Mouse (Mus musculus) right cerebral cortex, postnatal 10 days (tissue): ENCODE measurements at regions not wholly inside any gene's neighbourhood (a gene's known extent, or its start where the extent isn't known, plus 50 kb on each side); places are given as distances from the start of the nearest gene placed in this dataset.

Experiments
- DNase-seq, 2 experiments: peaks; one replicate each; pipeline ENCODE4 v3.0.0; 2021; ENCODE audit warnings: low spot score in 2 of 2

DNA sequence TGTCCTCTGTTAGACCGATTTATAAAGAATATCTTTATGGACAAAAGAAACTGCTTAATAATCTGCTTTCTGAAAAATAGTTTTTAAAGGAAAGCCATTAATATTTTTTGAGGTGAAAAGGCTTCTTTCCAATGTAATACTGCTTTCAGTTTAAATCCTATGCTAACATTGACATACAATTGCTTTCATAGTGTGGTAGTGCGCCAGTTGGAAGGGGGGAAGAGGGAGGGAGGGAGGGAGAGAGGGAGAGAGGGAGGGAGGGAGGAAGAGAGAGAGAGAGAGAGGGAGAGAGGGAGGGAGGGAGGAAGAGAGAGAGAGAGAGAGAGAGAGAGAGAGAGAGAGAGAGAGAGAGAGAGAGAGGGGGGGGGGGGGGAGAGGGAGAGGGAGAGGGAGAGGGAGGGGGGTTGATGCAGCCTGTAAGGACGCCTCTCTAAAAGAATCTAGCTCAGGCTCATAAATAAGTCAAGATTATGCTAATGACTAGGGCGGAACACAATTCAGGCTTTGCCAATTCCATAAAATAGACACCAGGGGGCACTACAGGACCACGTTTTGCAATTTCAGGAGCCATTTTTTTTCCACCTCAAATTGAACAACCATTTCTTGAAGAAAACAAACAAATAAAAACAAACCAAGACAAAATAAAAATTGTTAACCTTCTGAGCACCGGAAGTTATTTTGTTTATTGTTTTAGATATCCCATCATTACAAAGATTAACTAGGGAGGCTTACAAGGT is 223.6 kb upstream of the Nfe2l3 start:
- DNase-seq: peak; percentile 70 to 76

DNA sequence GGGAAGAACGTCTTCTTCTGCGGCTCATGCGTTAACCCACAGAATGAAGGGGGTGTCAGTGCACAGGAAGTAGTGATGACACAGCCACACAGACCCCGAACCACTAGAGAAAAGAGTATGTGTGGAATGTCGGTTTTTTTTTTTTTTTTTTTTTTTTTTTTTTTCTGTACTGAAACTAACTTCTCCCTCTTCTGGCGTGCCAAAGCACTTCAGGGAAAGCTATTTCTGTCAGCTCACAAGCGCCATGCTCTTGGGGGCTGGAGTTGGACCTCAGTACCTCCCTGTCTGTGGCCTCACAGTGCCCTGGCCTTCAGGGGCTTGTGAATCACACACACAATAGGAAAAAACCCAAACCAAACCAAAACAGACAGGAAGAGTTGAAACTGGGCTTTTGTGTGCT is 221.1 kb upstream of the Nfe2l3 start:
- peak in 1 of 2 experiments; percentile 28 for DNase-seq

DNA sequence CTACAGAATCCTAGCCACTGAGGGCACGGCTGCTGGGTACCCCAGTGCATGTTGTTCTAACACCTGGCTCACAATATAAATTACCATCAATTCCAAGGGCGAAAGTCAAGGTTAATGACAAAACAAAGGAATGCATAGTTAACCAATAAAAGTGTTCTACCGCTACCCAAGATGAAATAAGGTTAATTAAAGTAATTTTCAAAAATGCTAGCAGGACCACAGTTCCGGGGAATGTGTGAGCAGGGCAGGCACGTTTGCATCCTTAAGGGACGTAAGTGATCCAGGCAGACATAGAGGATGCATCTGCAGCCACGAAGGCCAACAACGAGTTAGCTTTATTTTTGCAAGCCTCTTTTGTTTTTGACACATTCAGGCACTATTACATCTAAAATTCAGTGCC is 220.3 kb upstream of the Nfe2l3 start:
- peak in 1 of 2 experiments; percentile 13 for DNase-seq

DNA sequence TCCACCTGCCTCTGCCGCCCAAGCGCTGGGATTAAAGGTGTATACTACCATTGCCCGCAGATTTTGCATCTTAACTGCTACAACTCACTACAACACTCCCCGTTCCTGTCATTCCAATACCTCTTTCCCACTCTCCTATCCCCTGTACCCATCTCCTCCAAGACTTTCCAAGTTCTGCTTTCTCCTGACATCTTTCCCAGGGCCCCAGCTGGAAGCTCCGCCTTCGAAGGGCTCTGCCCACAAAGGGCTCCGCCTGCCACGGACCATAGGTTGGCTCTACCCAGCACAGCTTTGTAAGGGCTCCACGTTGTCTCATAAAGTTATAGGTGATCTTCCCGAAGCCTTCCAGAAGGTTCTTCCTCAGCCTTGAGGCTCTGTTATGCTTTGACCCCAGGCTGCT is 217.1 kb upstream of the Nfe2l3 start:
- DNase-seq: peak; percentile 16 to 17

DNA sequence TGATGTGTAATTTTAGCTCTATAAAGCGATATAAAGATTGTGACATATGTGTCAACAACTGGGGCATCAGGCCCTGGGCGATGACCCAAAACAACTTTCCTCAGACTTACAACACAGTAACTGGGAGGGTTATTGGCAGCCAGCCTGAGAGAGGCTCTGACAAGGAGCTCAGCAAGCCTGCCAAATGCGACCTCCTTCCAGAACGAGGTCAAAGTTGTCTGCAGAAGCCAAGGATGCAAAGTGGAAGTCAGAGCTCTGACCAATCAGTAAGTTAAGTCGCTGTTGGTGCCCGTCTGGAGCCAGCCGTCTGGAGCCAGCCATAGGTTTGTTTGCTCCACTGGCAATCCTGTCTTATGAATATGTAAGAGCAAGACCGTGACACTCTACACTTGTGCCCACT is 216.0 kb upstream of the Nfe2l3 start:
- DNase-seq: peak; percentile 65 to 68

DNA sequence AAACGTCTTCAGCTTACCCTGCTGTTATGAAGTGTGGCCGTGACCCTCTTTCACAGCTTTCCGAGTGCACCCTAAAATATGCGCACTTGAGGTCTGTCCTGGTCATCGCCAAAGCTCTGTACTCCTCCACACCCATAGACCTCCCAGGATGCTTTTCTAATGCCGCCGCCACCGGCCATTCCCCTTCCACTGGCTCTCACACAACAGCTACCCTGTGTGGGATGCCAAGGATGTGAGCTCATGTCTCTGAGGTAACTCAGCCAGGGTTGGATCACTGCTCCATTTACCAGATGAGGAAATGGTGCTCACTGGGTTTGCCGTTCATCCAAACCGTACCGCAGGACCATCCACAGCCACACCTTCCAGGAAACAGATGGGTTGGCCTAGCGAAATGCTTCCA is 212.8 kb upstream of the Nfe2l3 start:
- peak in 1 of 2 experiments; percentile 11 for DNase-seq

DNA sequence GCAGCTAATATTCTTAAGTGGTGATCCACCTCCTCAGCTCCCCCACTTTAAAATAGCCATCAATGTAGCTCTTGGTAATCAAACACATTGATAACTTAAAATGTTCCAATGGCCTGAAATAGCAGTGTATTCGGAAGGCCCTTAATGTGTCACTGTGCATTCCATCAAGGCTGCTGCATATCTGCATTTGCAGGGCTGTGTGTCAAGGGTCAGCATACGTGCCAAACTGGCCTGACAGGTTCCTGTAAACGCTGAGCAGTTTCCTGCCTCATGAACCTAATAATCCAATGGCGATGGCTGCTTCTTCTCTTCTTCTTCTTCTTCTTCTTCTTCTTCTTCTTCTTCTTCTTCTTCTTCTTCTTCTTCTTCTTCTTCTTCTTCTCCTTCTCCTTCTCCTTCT is 211.7 kb upstream of the Nfe2l3 start:
- DNase-seq: peak in 1 of 2 experiments; percentile 4

DNA sequence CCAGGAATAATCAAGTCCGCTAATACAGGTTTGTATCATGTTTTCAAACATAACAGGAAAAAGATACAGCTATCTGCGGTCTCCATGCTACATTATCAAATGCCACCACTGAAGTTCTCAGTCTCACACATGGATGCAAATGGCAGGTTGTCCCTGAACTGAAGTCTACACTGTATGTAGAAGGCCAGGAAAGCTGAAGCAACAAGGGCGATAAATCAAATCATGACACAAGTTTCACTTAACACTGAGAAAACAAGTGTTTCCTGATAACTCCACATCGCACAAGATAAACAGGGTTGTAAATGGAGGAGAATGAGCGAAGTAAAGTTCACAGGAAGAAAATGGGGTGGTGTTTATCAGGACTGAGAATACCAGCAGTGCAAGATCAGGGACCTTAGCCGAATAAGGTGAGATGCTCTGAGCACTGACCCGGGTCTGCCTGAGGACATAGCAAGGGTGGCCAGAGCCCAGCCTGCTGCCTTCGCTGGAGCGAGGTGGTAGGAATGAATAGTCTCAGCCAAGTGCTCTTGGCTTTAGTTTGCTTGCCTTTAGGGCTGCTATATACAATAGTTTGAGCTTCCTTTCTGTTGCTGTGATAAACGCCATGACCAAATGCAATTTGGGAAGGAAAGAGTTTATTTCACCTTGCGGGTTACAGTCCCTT is 196.3 kb upstream of the Nfe2l3 start:
- peak; percentile 5 to 9 for DNase-seq

DNA sequence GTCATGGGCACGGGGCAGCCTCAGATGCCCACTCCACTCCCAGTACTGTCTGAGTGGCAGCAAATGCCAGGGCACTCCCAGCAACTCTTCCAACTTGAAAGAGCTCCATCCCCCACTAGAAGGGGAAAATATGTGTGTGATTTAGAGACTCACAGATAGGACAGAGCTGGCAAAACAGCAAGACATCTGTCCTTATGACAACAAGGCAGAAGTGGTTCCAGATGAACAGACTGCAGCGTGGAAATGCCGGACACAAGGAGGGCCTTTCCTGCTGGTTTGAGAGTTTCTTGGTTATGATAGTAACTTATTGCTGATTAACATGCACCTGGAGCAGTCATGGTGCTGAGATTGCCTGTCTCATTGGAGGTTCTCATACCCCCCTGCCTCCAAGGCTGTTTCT is 192.4 kb upstream of the Nfe2l3 start:
- peak; percentile 5 to 11 for DNase-seq

DNA sequence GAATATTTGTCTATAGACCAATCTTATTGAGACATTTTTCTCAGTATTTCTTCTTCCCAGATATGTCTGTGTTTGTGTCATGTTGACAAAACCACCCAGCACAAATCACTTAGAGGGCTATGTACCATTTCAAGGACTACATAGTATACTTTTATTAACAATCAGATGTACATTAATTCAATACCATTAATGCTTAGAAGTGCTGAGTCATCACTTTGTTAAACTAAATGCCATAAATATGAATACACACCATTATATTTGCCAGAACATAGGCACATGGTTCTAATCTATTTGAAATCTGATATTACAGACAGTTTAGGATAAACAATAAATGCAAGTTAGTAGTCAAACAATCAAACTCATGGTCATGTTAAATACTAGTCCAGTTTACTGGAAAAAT is 182.2 kb upstream of the Nfe2l3 start:
- DNase-seq: no peak

DNA sequence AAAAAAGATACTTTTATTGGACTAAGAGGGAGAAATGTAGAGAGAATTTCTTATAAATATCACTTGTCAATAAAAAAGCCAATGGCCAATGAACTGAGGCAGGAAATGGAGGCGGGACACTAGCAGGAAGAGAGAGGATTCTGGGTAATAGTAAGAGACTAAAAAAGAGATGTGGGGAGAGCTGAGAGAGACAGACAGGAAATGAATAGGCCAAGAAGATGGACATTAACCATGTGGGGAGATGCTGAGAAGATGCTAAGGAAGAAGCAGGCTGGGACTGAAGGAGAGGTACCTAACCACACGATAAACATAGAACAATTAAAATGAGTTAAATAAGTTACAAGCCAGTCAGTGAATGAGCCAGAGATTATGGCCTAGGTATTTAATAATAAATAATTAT is 181.0 kb upstream of the Nfe2l3 start:
- DNase-seq: no peak

DNA sequence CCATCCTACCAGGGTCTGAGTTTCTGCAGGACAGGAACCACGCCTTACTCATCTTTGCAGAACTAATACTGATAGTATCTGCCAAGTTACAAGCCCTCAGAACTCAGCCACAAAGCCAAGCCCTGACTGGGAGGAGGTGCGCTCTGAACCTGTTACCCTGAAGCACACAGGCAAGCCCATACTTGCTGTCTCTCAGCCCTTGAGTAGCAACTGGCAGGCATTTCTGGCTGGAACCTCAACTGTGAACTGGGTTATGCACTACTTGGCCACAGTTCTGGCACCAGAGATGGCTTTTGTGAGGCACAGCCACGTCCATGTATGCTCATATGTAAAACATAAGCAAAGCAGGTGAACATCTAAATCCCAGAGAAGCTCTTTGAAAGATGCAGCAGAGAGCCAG is 179.7 kb upstream of the Nfe2l3 start:
- no peak for DNase-seq

DNA sequence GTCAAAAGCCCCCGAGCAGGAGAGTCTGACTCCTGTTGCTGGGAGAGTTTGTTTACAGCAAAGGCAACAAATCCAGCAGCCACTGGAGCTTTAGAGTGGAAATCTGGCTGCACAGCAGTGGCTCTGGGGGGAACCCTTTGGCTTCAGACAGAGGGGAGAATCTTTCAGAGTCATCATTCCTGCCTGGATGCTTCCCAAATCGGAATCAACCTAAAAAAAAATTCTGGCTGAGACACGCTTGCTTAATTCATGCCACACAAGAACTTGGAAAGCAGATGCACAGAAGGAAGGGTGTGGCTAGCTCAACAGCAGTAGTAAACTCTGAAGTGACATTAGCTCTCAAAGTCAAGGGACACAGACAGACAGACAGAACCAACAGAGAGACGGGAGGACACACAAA is 175.8 kb upstream of the Nfe2l3 start:
- DNase-seq: no peak

DNA sequence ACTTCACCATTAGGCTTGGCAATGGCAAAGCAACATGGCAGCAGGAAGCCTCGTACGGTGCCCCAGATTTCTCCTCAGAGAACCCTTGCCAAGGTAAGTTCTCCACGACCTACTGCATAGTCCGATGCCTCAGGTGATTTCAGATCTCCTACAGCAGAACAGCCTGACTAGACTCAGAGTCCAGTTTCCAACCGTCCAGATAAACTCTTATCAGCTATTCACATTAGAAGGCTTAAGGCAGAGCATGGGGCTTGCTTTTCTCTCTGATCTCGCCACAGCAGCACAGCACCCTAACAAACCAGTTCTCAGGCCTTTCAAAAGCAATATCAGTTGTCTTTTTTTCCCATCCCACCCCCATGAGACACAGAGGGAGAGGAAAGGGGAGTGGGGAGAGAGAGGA is 174.9 kb upstream of the Nfe2l3 start:
- no peak for DNase-seq

DNA sequence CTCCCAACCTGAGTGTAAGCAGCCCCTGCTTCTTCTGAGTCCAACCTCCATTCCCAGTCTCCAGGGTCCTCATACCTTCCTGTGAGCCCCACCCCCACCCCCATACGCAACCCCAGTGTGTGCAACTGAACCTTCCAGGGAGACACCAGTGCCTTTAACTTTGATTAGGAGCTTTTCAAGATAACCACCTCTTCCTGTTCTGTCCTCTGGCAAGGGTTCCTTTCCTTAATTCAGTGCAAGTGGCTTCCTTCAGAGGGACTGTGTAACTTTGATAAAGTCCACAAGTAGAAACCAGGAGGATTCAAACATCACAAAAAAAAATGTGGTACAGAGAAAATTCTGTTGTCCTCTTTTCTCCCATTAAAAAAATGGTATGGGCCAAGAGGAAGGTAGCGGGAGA is 174.2 kb upstream of the Nfe2l3 start:
- no peak for DNase-seq

DNA sequence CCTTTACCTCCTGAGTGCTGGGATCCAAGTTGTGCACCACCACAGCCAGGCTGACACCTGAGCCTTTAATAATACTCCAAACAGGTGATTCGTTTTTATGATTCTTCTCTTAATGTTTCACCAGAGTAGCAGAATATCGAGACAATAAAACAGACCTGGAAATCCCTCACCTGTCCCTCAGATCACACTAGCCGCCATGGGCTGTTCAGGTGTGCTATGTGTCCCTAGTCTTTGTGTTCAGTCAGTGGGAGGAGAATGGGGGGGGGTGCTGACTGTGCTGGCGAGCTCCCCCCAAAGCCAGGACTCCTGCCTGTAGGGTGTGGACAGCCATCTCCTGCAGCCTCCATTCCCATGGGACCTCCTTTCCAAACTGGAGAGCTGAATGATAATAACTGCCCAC is 168.9 kb upstream of the Nfe2l3 start:
- no peak for DNase-seq

DNA sequence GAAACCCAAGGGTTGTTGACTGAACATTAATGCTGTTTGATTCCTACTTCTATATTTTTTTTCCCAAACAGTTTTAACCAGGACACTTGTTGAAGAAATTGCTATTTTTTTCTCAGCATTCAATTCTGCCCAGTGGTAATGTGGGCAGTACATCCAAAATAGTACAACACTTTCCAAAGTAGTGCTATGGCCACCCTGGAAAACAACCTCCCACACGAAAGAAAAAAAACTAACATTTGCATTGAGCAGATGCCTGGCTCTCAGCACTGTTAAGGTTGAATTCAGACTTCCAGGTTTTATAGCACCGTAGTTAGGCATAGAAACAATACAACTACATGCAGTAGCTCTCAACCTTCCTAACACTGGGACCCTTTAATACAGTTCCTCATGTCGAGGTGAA is 167.1 kb upstream of the Nfe2l3 start:
- DNase-seq: peak; percentile 34 to 56

DNA sequence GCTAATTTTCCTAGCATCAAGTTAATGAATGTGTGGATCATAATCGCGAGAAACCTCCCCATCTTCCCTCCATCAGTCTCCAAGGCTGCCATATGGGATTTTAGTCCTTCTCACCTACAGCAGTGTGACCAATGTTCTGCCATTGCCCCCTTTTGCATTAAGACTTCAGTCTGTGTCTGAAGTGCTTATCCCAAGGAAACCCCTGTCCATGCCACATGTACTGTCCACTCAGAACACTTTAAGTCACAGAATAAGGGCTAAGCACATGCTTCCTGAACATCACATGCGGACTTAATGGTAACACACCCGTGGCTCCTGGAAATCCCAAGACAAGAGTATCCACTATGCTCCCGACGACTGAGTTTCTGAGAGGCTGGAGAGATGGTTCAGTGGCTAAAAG is 165.7 kb upstream of the Nfe2l3 start:
- no peak for DNase-seq

DNA sequence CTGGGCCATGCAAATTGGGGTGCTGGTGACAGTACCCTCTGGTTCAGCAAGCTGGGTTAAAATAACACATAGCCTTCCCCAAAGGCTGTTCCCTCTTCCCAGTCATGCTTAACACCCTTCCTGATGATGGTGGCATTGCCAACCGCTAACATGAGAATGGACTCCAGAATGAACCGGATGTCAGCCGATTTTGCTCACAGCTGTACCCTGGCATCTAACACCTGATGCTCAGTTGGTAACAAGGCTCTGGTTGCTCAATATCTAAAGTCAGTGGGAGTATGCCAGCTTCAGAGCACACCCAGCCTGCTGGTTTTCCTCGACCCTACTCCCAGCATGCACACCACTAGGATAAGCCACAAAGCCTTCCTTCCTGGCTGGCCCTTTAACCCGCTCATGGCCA is 164.6 kb upstream of the Nfe2l3 start:
- no peak for DNase-seq

DNA sequence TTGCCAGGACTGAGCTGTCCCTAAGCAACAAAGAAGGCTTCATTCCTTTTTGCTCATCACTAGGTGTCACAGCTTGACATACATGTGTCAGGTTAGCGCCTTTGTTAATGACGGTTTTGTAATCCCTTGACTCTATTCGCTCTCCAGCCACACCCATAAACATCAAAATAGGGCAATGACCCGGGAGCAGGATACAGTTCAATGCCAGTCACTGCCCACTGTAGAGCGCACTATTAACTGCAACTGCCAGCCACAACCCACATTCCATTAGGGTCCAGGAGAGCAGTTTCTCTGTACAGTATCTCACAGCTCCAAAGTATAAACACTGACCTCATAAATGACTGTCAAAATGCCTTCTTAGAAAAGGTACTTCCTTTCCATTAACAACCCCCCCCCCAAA is 163.5 kb upstream of the Nfe2l3 start:
- DNase-seq: no peak

DNA sequence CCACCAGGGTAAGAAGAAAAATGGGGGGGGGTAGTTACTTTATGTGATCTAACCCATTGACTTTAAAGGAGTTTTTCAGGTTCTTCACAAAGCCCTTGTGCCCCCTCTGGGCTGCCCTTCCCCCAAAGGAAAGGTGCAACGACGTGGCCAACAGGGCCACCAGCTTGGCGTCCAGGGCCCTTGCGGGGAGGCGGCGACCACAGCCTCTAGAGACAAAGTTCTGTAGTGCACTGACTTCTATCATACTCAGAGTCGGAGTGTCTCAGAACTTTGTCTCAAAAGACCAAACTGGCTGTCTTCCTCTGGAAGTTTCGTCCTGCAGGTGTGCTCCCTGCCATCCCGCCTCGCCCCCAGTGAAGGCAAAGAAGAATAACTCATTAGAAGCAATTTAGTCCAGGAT is 162.9 kb upstream of the Nfe2l3 start:
- no peak for DNase-seq

DNA sequence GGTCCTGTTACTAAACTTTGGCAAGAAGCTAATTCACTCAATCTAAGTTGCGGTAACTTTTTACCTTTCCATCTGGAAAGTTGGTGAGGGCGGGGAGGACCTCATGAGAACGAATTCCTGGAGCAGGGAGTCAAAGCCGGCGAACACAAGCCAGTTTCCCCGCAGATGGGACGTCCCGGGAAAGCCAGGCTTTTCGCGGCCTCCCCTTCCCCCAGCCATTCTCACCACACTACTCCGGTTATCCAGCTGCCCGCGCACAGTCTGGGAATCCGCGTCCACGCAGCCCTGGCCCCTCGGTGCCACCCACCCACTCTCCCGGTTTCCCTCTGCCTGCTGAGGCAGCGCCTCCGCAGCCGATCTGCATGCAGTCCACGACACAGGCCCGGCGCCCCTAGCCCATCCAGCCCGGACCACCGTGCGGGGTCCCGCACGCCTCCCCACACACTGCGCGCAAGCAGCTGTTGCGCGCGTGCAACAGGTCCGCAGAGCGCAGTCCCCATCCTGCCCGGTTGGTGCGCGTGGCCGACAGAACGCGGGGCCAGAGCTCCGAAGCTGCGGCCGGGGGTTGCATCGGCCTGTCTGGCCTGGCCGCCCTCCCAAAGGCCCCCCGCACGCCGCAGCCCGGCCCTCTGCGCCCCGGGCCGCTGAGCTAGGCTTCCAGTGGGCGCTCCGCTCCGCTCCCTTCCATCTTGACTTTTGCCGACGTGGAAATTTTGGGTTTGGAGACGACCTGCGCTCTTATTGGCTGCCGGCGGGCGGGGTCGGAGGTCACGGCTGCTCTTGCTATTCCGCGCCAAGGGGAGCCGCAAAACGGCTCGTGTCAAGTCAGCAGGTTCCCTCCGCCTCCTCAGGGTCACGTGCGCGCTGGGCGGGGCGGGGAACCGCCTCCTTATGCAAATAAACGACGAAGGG is 162.0 kb upstream of the Nfe2l3 start:
- peak; percentile 89 to 91 for DNase-seq

DNA sequence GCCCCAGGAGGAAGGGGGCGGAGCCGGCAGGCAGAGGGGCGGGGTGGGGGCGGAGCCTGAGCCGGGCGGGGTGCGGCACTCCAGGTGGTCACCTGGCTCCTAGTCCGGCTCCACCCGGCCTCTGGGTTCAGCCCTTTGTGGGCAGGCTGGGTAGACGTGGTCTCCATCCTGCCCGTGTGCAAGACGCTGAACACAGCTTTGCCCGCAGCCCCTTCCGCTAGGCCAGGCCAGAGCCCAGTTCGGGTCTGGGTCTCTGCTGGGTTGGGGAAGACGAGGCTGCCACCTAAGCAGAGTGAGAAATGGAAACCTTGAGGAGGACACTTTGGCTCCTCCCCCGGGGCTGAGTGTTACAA is 161.4 kb upstream of the Nfe2l3 start:
- DNase-seq: no peak
